ENCODE assay signal across 16 mouse cellular contexts in the genomic region with DNA sequence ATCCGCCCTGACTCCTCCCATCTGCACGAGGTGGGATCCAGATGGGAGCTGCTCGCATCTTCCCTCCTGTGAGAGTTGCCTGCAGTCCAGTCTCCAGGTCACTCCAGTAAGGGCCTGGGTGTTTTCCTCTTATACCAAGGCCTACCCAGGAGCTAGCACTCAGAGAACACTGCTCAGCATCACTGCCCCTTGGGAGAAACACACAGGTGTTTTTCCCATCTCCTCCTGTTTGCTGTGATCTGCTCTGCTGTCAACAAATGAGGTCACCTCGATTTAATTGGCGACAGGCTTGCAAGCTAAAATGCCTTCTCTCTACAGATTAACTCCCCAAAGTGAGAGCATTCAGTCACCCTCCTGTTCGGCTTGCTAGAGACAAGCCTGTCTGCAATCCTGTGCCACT.
DNase-seq lines count a peak whose midpoint lies in the region; ATAC-seq and TF ChIP-seq lines count a peak whose summit lies in the region.
"Had no signal": no experiment of that assay in that cellular context is flagged by ENCODE, and none has a peak within 500 bp of the region (broad histone marks: within the 10 kb centered on the region; RNA-seq: fewer than 3 reads in every experiment).

No protein-coding gene starts in this region.

- 0 out of 2 replicates have a peak overlapping the region, but pooled peaks have one; percentile 25 for H3K9ac ChIP-seq in midbrain, embryonic 16.5 days (ENCODE audit: low read depth, low read length)
- H3K9ac ChIP-seq: kidney, embryonic 15.5 days; limb, embryonic 13.5 days; liver, embryonic 14.5 days had no signal

- TF ChIP-seq CTCF in cerebellum, adult 2 months (IDR thresholded peaks at IDR 0.05; ENCODE audit: borderline replicate concordance, insufficient read depth, low read depth, low read length): no peak
- TF ChIP-seq CTCF in gastrocnemius, adult 2 months (IDR thresholded peaks at IDR 0.05): no peak
- no peak for TF ChIP-seq CTCF in layer of hippocampus, adult 2 months (conservative IDR thresholded peaks at IDR 0.05)
- no peak for TF ChIP-seq CTCF in lung, adult 2 months (IDR thresholded peaks at IDR 0.05; ENCODE audit: insufficient read depth, low read length)

- no peak overlapping the region; the same call in 1 of the 2 replicates for H3K27ac ChIP-seq in cerebellum, adult 2 months (ENCODE audit: insufficient read depth, low read length)
- H3K27ac ChIP-seq in gastrocnemius, adult 2 months: peak overlapping the region; percentile 65
- H3K27ac ChIP-seq in layer of hippocampus, adult 2 months: peak overlapping the region; percentile 74
- peak overlapping the region; percentile 28; the same call in 1 of the 2 replicates for H3K27ac ChIP-seq in midbrain, embryonic 16.5 days (ENCODE audit: low read length)
- H3K27ac ChIP-seq: kidney, embryonic 15.5 days; limb, embryonic 13.5 days; liver, embryonic 14.5 days had no signal

- H3K9me3 ChIP-seq in midbrain, embryonic 16.5 days (replicated peaks; ENCODE audit: control insufficient read depth, low read length, poor library complexity, severe bottlenecking): no peaks in the 10 kb centered on the region
- H3K9me3 ChIP-seq: kidney, embryonic 15.5 days; limb, embryonic 13.5 days had no signal

- no peak for TF ChIP-seq POLR2A in cerebellum, adult 2 months (IDR thresholded peaks at IDR 0.05; ENCODE audit: borderline replicate concordance, insufficient read depth, low read length)
- TF ChIP-seq POLR2A in lung, adult 2 months (IDR thresholded peaks at IDR 0.05; ENCODE audit: borderline replicate concordance, extremely low read depth, low read depth, low read length): no peak

- no peak overlapping the region for H3K4me3 ChIP-seq in cerebellum, adult 2 months (replicated peaks; ENCODE audit: insufficient read depth, low read depth, low read length)
- no peak overlapping the region for H3K4me3 ChIP-seq in gastrocnemius, adult 2 months
- no peak overlapping the region for H3K4me3 ChIP-seq in layer of hippocampus, adult 2 months
- H3K4me3 ChIP-seq in midbrain, embryonic 16.5 days (ENCODE audit: low read depth, low read length): no peak overlapping the region
- H3K4me3 ChIP-seq in lung, adult 2 months (replicated peaks; ENCODE audit: extremely low read depth, low read depth, low read length): no peak overlapping the region
- H3K4me3 ChIP-seq: erythroblast, embryonic 14.5 days; kidney, embryonic 15.5 days; limb, embryonic 13.5 days had no signal

- ATAC-seq in midbrain, embryonic 16.5 days: no peak
- ATAC-seq: CD4-positive, CD25-positive, alpha-beta regulatory T cell, adult 4 months; intestine, postnatal 0 days had no signal

- H3K4me2 ChIP-seq in midbrain, embryonic 16.5 days (ENCODE audit: low read length): no peak overlapping the region
- H3K4me2 ChIP-seq: kidney, embryonic 15.5 days; limb, embryonic 13.5 days had no signal

- 26% methylated on average over 6 of the region's 6 CpGs for WGBS in cerebellum, adult 2 months
- WGBS in midbrain, embryonic 16.5 days: 56% methylated on average over 6 of the region's 6 CpGs
- 67% methylated on average over 6 of the region's 6 CpGs for WGBS in lung, adult 2 months

- H3K36me3 ChIP-seq in midbrain, embryonic 16.5 days (ENCODE audit: control insufficient read depth, insufficient read depth, low read length): peaks cover 23% of the 10 kb centered on the region

- DNase-seq in cerebellum, adult 2 months: peak; percentile 29 to 41
- no peak for DNase-seq in cerebellum, postnatal 4 days (ENCODE audit: low spot score in 2 of 2)
- no peak for DNase-seq in gastrocnemius, adult 2 months
- no peak for DNase-seq in gastrocnemius, postnatal 4 days (ENCODE audit: low spot score in 2 of 2)
- no peak for DNase-seq in layer of hippocampus, adult 2 months (ENCODE audit: low spot score in 2 of 2)
- no peak for DNase-seq in layer of hippocampus, postnatal 10 days (ENCODE audit: low spot score in 2 of 2)
- no peak for DNase-seq in lung, adult 2 months
- DNase-seq: adrenal gland, postnatal 25 days; kidney, postnatal 4 days had no signal

- H3K4me1 ChIP-seq in cerebellum, adult 2 months (ENCODE audit: control insufficient read depth, insufficient read depth, low read length): peaks cover 9% of the 10 kb centered on the region
- H3K4me1 ChIP-seq in midbrain, embryonic 16.5 days (ENCODE audit: control insufficient read depth, insufficient read depth, low read length): peaks cover 7% of the 10 kb centered on the region
- H3K4me1 ChIP-seq in lung, adult 2 months (ENCODE audit: control insufficient read depth, insufficient read depth, low read length): peaks cover 2% of the 10 kb centered on the region; the same call in 1 of the 2 replicates
- H3K4me1 ChIP-seq: limb, embryonic 13.5 days had no signal

- intact Hi-C loops in gastrocnemius, adult 2 months (cut with DNase I): loop anchor here (2.0 to 5.0 kb wide), 2 partner anchors 45 to 722 kb away; no protein-coding TSS in a partner anchor

- H3K27me3 ChIP-seq in cerebellum, adult 2 months (ENCODE audit: control insufficient read depth, insufficient read depth, low read length): no peaks in the 10 kb centered on the region
- no peaks in the 10 kb centered on the region for H3K27me3 ChIP-seq in midbrain, embryonic 16.5 days (ENCODE audit: control insufficient read depth, insufficient read depth, low read depth, low read length)
- H3K27me3 ChIP-seq: kidney, embryonic 15.5 days; limb, embryonic 13.5 days had no signal

Comparison
In these comparisons a context has a peak if more than half of its experiments do, and no peak if none do; other contexts are left out.
1. DNase-seq: peak in cerebellum, adult 2 months (2 of 2); none in cerebellum, postnatal 4 days (0 of 2), gastrocnemius, adult 2 months (single experiment), gastrocnemius, postnatal 4 days (0 of 2), layer of hippocampus, adult 2 months (0 of 2), layer of hippocampus, postnatal 10 days (0 of 2) and lung, adult 2 months (single experiment).